Mouse (Mus musculus): ENCODE results near the gene Ucp3. TPM values are rescaled to one million over a fixed set of nuclear protein-coding genes. Genes with fewer than 3 reads are reported as not detected.
"Not testable (repeated sequence)": the region's sequence is repeated elsewhere in the genome, so short reads cannot be mapped to it uniquely, and the experiment has no call there.

Gene Ucp3
- polyA plus RNA-seq, 1 experiment from 2014 or later: not detected

GRCm38 (mm10) chr7:100479100-100479822, 6.5 kb downstream of the Ucp3 start:
- ATAC-seq (replicated peaks): no peak

GRCm38 (mm10) chr7:100479823-100480164, 7.0 kb downstream of the Ucp3 start:
- no peak overlapping the region for H3K4me3 ChIP-seq
- no peak; the same call in 1 of the 2 replicates for ATAC-seq (replicated peaks)
- no peak overlapping the region for H3K9ac ChIP-seq
- H3K4me2 ChIP-seq: no peak overlapping the region
- no peaks in the 10 kb centered on the region for H3K36me3 ChIP-seq (replicated peaks)
- no peaks in the 10 kb centered on the region for H3K4me1 ChIP-seq
- H3K9me3 ChIP-seq: no peaks in the 10 kb centered on the region
- H3K27ac ChIP-seq: no peak overlapping the region
- H3K27me3 ChIP-seq (replicated peaks): no peaks in the 10 kb centered on the region
- WGBS: 70% methylated on average over 15 of the region's 15 CpGs

More at GRCm38 (mm10) chr7:100479100-100479822, 6.5 kb downstream of the Ucp3 start:
- Histone ChIP-seq H3K27me3 (replicated peaks) (no peaks in the 10 kb centered on the region), H3K9ac (no peak overlapping the region), H3K4me3 (no peak overlapping the region), H3K4me1 (no peaks in the 10 kb centered on the region), H3K36me3 (replicated peaks) (no peaks in the 10 kb centered on the region), H3K9me3 (no peaks in the 10 kb centered on the region), H3K4me2 (no peak overlapping the region), H3K27ac (no peak overlapping the region)
- 80% methylated on average over 20 of the region's 20 CpGs for WGBS

GRCm38 (mm10) chr7:100480175-100480574, 7.4 kb downstream of the Ucp3 start:
- Histone ChIP-seq H3K27ac (no peak overlapping the region), H3K9me3 (no peaks in the 10 kb centered on the region), H3K27me3 (replicated peaks) (no peaks in the 10 kb centered on the region), H3K36me3 (replicated peaks) (no peaks in the 10 kb centered on the region), H3K4me2 (no peak overlapping the region), H3K9ac (no peak overlapping the region), H3K4me1 (no peaks in the 10 kb centered on the region), H3K4me3 (no peak overlapping the region)
- no peak for ATAC-seq (replicated peaks)
- WGBS: 83% methylated on average over 17 of the region's 17 CpGs

- WGBS: 89% methylated on average over 2 of the region's 2 CpGs
- H3K9ac ChIP-seq; H3K27ac ChIP-seq; ATAC-seq (replicated peaks); H3K4me1 ChIP-seq; H3K9me3 ChIP-seq; H3K4me2 ChIP-seq; H3K36me3 ChIP-seq (replicated peaks); H3K27me3 ChIP-seq (replicated peaks); H3K4me3 ChIP-seq: not testable (repeated sequence)
Measured at GRCm38 (mm10) chr7:100482046-100482445, 9.3 kb downstream of the Ucp3 start.

GRCm38 (mm10) chr7:100484493-100484892, 11.7 kb downstream of the Ucp3 start:
- no peak for ATAC-seq (replicated peaks)
- Histone ChIP-seq H3K27ac (no peak overlapping the region), H3K9ac (no peak overlapping the region), H3K9me3 (no peaks in the 10 kb centered on the region), H3K36me3 (replicated peaks) (no peaks in the 10 kb centered on the region), H3K4me3 (no peak overlapping the region), H3K4me2 (no peak overlapping the region), H3K4me1 (no peaks in the 10 kb centered on the region), H3K27me3 (replicated peaks) (no peaks in the 10 kb centered on the region)
- WGBS: 88% methylated on average over 5 of the region's 5 CpGs

GRCm38 (mm10) chr7:100487301-100487700, 14.5 kb downstream of the Ucp3 start:
- Histone ChIP-seq H3K9me3 (no peaks in the 10 kb centered on the region), H3K9ac (no peak overlapping the region), H3K4me3 (no peak overlapping the region), H3K27ac (no peak overlapping the region), H3K27me3 (replicated peaks) (no peaks in the 10 kb centered on the region), H3K4me1 (no peaks in the 10 kb centered on the region), H3K4me2 (no peak overlapping the region), H3K36me3 (replicated peaks) (no peaks in the 10 kb centered on the region)
- 79% methylated on average over 2 of the region's 2 CpGs for WGBS
- ATAC-seq (replicated peaks): no peak

- no peak overlapping the region for H3K4me2 ChIP-seq
- WGBS: 22% methylated on average over 10 of the region's 10 CpGs
- H3K4me3 ChIP-seq: no peak overlapping the region
- no peaks in the 10 kb centered on the region for H3K27me3 ChIP-seq (replicated peaks)
- no peaks in the 10 kb centered on the region for H3K36me3 ChIP-seq (replicated peaks)
- peak overlapping the region; percentile 16; the same call in 1 of the 2 replicates for H3K27ac ChIP-seq
- H3K4me1 ChIP-seq: peaks cover 11% of the 10 kb centered on the region
- H3K9ac ChIP-seq: no peak overlapping the region
- peak; percentile 57 for ATAC-seq (replicated peaks)
- no peaks in the 10 kb centered on the region for H3K9me3 ChIP-seq
Measured at GRCm38 (mm10) chr7:100488474-100489048, 15.8 kb downstream of the Ucp3 start.

- 3% methylated on average over 35 of the region's 36 CpGs for WGBS
- Histone ChIP-seq H3K27ac (no peak overlapping the region), H3K9ac (peak overlapping the region; percentile 23; the same call in 1 of the 2 replicates), H3K4me3 (peak overlapping the region; percentile 37), H3K36me3 (replicated peaks) (no peaks in the 10 kb centered on the region), H3K4me1 (peaks cover 37% of the 10 kb centered on the region), H3K27me3 (replicated peaks) (no peaks in the 10 kb centered on the region), H3K4me2 (peak overlapping the region; percentile 66), H3K9me3 (no peaks in the 10 kb centered on the region)
- ATAC-seq (replicated peaks): no peak
Measured at GRCm38 (mm10) chr7:100492391-100493116, 19.8 kb downstream of the Ucp3 start.

- WGBS: 2% methylated on average over 27 of the region's 27 CpGs
Measured at GRCm38 (mm10) chr7:100493117-100493483, 20.3 kb downstream of the Ucp3 start, which contains the start of gene Ucp2. Gene Ucp2, plus strand, starts transcription at chr7:100493337.

GRCm38 (mm10) chr7:100493484-100494414, 21.0 kb downstream of the Ucp3 start:
- H3K4me2 ChIP-seq: peak overlapping the region; percentile 66
- H3K4me1 ChIP-seq: peaks cover 37% of the 10 kb centered on the region
- H3K36me3 ChIP-seq (replicated peaks): no peaks in the 10 kb centered on the region
- H3K4me3 ChIP-seq: peak overlapping the region; percentile 37
- no peaks in the 10 kb centered on the region for H3K27me3 ChIP-seq (replicated peaks)
- H3K27ac ChIP-seq: no peak overlapping the region
- WGBS: 38% methylated on average over 19 of the region's 19 CpGs
- H3K9ac ChIP-seq: no peak overlapping the region
- H3K9me3 ChIP-seq: no peaks in the 10 kb centered on the region
- ATAC-seq (replicated peaks): no peak

More at GRCm38 (mm10) chr7:100493117-100493483, 20.3 kb downstream of the Ucp3 start, which contains the start of gene Ucp2:
- no peaks in the 10 kb centered on the region for H3K9me3 ChIP-seq
- H3K9ac ChIP-seq: peak within 1 kb of the TSS; percentile 23; the same call in 1 of the 2 replicates
- peak within 1 kb of the TSS; percentile 37 for H3K4me3 ChIP-seq
- H3K27ac ChIP-seq: no peak within 1 kb of the TSS
- no peak for ATAC-seq (replicated peaks)
- peak within 1 kb of the TSS; percentile 66 for H3K4me2 ChIP-seq
- no peaks in the 10 kb centered on the region for H3K36me3 ChIP-seq (replicated peaks)
- peaks cover 37% of the 10 kb centered on the region for H3K4me1 ChIP-seq
- no peaks in the 10 kb centered on the region for H3K27me3 ChIP-seq (replicated peaks)

- Histone ChIP-seq H3K4me2 (peak overlapping the region; percentile 66; the same call in 1 of the 2 replicates), H3K27ac (peak overlapping the region; percentile 82; the same call in 1 of the 2 replicates), H3K4me3 (no peak overlapping the region)
Measured at GRCm38 (mm10) chr7:100494415-100494831, 21.6 kb downstream of the Ucp3 start.

More at GRCm38 (mm10) chr7:100494415-100494831, 21.6 kb downstream of the Ucp3 start:
- H3K9me3 ChIP-seq: no peaks in the 10 kb centered on the region
- no peaks in the 10 kb centered on the region for H3K36me3 ChIP-seq (replicated peaks)
- ATAC-seq (replicated peaks): no peak
- H3K4me1 ChIP-seq: peaks cover 37% of the 10 kb centered on the region
- WGBS: 94% methylated on average over 7 of the region's 7 CpGs
- no peak overlapping the region for H3K9ac ChIP-seq
- no peaks in the 10 kb centered on the region for H3K27me3 ChIP-seq (replicated peaks)
